Mouse (Mus musculus) gastrocnemius, adult 2 months (tissue): Measurements from ENCODE around the gene Lrba. TPM values are rescaled to one million over a fixed set of nuclear protein-coding genes. Genes with fewer than 3 reads are reported as not detected.
A peak's percentile ranks its signal among the peaks of the same experiment; 100 is the strongest.

Source experiments
- DNase-seq: peaks from one replicate; pipeline ENCODE4 v3.0.0; 2022
- H3K27ac ChIP-seq: fragments of 200-600 bp; 2 replicates; pipeline ENCODE4 v1.8.1; 2022; ENCODE audit warnings: mild to moderate bottlenecking
- H3K4me3 ChIP-seq: fragments of 200-600 bp; 2 replicates; pipeline ENCODE4 v1.8.1; 2022; ENCODE audit warnings: mild to moderate bottlenecking, moderate library complexity
- CTCF ChIP-seq: fragments of 200-600 bp; IDR thresholded peaks from 2 replicates; pipeline ENCODE4 v1.8.1; 2022; ENCODE audit warnings: antibody characterized with exemption, mild to moderate bottlenecking, moderate library complexity
- intact Hi-C: fragments of 180-260 bp; cut with DNase I; formaldehyde crosslinking; loops from one replicate; pipeline ENCODE4 v1.15.1; 2025
- total RNA-seq, 2 experiments: library from RNA; stranded (reverse); gene quantifications; 2 replicates each; pipeline ENCODE4 v1.2.3; 2021

Gene Lrba
- total RNA-seq, 2 experiments from 2014 or later: 24.1 to 28.3 TPM

DNA sequence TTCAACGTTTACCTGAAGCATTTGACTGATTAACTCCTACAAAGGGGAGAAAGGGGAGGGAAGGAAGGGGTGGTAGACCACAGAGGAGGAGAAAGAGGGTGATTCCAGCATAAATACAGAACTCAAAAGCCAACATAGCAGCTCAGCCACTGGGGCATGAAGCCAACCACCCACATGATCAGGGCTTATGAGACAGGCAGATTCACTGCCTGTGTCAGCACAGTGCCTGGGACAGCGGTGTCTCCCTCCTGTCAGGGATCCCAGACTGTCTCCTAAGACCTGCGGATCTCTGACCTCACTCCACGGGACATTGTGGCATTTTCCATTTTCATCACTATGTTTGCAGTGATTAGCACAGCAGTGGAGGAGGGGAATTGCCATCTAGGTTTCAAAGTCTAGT, 568.8 kb downstream of the Lrba start:
- Histone ChIP-seq H3K4me3 (no peak overlapping the region), H3K27ac (0 out of 2 replicates have a peak overlapping the region, but pooled peaks have one; percentile 40)
- intact Hi-C loops: loop anchor here (10.0 kb wide), 1 partner anchor 182 kb away; no protein-coding TSS in a partner anchor
- TF ChIP-seq CTCF: no peak
- DNase-seq: no peak

DNA sequence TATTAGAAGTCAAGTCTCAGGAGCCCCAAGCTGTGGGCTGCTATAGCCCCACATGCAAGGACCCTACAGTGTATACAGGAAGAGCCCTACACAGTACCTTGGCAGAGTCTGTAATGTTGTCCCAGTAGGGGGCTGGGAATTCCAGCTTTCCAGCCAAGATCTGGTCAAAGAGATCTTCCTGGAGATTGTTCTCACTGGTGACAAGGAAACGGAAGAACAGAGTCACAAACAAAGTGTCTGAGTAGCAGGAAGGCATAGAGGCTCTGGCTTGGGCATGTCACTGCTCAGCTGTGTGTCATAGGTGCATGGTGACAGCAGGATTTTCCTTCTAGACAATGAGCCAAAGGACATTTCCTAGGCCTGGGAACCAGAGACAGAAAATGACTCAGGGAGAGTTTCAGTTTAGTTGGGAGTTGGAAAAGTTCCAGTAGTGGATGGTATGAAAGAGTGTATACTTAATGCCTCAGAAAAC, 569.3 kb downstream of the Lrba start:
- TF ChIP-seq CTCF: no peak
- no peak overlapping the region for H3K4me3 ChIP-seq
- peak overlapping the region; percentile 40; the same call in 1 of the 2 replicates for H3K27ac ChIP-seq
- DNase-seq: no peak
- intact Hi-C loops: loop anchor here (10.0 kb wide), 1 partner anchor 181 kb away; no protein-coding TSS in a partner anchor

DNA sequence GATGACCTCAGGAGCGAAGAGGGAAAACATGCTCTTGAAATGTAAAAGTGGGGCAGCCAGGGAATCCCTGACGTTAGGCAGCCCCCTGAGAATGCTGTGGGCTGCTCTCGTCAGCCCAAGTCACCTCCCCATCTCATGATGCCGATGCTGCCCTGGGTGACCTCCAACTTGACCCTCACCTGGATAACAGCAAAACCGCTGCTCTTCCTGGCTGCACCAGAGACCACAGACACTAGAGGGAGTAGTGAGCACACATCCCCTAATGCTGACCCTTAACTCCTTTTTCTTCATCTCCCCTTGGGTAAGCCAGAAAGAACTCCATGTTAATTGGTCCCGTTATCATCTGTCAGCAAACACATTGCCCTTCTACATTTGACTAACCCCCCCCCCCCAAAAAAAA, 572.2 kb downstream of the Lrba start:
- DNase-seq: no peak
- TF ChIP-seq CTCF: peak; percentile 56
- Histone ChIP-seq H3K4me3 (no peak overlapping the region), H3K27ac (no peak overlapping the region)
- intact Hi-C loops: loop anchor here (10.0 kb wide), 1 partner anchor 178 kb away; no protein-coding TSS in a partner anchor

DNA sequence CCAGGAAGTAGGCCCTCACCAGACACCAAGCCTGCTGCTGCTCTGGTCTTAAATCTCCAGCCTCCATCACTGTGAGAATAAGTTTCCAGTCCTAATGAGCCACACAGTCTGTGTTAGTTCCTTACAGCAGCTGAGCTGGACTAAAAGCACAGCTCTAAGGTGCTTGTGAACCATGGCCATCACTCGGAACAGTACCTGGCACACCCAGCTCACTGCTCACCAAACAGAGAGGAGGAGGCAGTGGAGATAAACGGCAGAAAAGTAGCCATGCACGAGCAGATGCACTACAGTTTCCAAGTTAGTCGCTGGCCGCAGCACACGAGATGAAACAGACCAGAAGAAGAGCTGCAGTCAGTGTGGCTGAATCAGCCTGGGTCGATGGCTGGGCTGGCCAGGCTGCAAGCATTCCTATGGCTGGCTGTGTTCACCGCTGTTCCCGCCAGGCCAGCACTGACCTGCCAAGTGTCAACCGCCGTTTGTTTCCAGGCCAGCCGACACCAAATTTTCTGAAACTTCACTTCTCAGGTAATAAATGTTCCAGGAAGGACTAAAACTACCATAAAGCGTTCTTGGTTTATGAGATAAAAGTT, 573.5 kb downstream of the Lrba start:
- DNase-seq: no peak
- TF ChIP-seq CTCF: no peak
- intact Hi-C loops: loop anchor here (10.0 kb wide), 1 partner anchor 177 kb away; no protein-coding TSS in a partner anchor
- no peak overlapping the region for H3K4me3 ChIP-seq
- no peak overlapping the region for H3K27ac ChIP-seq

DNA sequence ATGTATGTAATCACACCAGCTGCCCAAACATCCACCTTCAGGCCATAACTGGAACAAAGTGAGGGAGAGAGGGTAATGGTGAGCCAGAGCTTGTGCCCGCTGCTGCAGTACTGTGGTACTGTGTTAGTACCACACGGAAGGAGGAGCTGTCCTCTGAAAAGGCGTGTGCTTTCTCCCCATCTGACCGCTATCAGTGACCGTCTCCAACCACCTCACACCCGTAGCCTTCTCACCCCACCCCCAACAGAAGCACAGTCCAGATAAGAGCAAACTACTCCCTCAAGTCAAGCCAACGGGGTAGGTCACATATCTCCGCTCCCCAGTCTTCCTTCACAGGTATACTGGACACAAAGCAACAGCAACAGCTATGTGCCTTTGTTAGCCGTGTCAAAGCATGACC, 574.6 kb downstream of the Lrba start:
- no peak for TF ChIP-seq CTCF
- DNase-seq: no peak
- H3K27ac ChIP-seq: no peak overlapping the region
- intact Hi-C loops: loop anchor here (10.0 kb wide), 1 partner anchor 176 kb away; no protein-coding TSS in a partner anchor
- no peak overlapping the region for H3K4me3 ChIP-seq

DNA sequence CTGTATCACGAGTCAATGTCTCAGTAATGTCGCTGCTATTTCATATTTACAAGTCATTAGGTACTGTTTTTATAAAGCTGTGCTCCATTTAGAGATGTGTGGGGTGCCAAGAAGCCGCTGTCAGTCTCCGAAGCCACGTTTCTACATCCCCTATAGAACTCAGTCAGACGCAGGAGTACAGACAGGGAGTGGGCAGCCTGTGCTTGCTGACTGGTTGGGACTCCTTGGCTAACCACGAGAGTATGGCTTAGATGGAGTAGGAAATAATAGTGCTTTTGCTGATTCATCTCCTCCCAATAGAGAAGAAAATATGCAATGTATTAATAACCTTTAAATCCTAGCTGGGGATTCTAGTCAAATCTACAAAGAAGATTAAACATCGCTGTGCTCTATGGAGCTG, 576.4 kb downstream of the Lrba start:
- H3K4me3 ChIP-seq: no peak overlapping the region
- intact Hi-C loops: no loop called here
- no peak overlapping the region for H3K27ac ChIP-seq
- TF ChIP-seq CTCF: no peak
- DNase-seq: no peak

DNA sequence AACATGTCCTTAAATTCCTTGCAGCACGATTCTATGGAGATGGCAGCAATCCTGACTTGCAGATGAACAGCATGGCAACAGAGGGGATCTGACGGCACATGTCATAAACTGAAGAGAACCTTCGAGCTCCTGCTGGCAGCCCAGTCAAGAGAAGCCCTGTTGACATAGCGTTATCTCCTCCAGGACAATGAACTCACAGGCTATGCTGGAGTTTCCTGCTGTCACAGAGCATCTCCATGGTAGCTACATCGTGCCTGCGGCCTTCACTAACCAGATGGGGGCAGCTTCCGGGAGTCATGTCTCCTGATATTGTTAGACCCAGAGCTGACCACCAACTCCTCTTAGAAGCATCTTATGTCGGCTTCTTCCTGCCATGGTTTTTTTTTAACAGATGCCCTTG, 578.3 kb downstream of the Lrba start:
- no peak for DNase-seq
- H3K4me3 ChIP-seq: no peak overlapping the region
- H3K27ac ChIP-seq: no peak overlapping the region
- intact Hi-C loops: no loop called here
- TF ChIP-seq CTCF: no peak

DNA sequence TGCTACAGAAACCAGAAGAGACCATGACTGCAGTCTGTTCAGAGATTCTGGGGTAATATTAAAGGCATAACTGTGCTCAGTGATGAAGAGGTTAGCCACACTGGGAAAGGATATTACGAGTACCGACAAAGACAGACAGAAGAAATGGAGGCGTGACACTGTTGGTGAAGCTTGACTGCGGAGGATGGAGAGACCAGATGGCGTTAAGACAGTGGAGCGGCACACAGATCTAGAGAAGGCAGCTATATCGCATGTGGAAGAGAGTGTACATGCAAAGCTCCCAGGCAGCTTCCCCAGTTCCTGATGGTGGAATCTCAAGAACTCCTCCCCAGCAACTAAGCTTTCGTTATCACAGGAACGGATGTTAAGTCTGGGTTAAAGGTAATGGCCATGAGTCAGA, 579.8 kb downstream of the Lrba start:
- no peak overlapping the region for H3K4me3 ChIP-seq
- H3K27ac ChIP-seq: no peak overlapping the region
- no peak for DNase-seq
- intact Hi-C loops: no loop called here
- no peak for TF ChIP-seq CTCF

DNA sequence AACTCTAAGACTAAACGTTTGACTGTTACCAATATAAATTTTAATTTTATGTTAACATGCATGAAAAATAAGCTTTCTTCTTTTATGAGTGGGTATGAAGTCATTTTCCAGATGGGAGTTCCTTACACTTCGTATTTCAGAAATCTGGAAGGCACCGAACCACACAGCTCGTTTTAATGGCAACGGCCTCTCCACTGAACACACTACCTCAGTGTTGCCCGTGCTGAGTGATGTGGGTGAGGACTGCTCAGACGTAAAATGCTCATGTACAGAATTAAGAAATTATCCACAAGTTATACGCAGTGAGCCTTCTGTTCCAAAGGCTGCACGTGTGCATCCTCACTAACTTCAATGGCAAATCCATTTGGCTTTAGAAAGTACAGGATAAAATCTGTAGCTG, 582.4 kb downstream of the Lrba start:
- intact Hi-C loops: no loop called here
- Histone ChIP-seq H3K4me3 (no peak overlapping the region), H3K27ac (no peak overlapping the region)
- no peak for TF ChIP-seq CTCF
- DNase-seq: no peak

DNA sequence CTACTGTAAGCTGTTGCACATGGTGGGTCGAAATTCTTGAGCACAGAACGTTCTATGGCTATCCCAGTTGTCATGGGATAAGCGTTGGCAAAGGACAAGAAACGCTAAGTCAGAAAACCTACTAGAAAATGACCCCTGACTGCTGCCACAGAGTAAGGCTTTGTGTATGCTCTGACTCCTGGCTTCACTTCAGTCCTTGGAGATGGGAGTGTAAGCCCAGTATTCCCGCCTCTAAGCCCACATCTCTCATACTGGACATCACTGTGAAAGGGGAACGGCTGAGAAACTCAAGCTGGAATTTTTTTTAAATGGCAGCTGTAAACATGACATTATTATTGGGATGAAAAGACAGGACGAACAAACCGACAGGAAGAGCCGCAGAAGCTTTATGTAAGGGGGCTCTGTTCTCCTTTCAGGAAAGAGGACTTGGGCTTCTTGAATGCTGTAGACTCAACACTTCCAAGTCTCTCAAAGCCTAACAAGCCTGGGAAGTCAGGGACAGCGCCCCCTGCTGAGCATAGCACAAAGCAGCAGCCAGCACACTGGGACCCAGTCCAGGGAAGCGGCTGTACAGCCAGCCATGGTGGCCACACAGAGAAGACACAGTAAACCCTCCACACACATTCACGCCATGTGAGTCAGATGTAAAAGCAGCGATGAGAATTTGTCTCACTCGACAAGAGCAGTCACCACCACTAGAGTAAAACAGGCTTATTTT, 583.4 kb downstream of the Lrba start:
- H3K27ac ChIP-seq: no peak overlapping the region
- peak; percentile 56 for TF ChIP-seq CTCF
- peak; percentile 47 for DNase-seq
- intact Hi-C loops: no loop called here
- H3K4me3 ChIP-seq: no peak overlapping the region

DNA sequence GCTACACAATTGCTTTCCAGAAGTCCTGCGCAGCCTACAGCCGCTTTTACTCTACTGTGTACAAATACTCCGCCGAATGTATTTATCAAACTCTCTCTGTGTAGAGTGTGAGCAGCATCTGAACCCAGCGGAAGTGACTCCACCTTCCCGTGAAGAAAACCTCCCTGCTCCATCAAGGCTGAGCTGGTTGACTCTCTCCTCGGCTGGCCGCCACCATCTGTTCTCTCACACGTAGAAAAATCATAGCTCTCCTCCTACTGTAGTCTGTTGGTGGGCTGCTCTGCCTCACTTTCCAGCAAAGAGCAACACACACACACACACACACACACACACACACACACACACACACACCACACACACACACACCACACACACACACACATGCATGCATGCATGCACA, 584.7 kb downstream of the Lrba start:
- Histone ChIP-seq H3K4me3 (no peak overlapping the region), H3K27ac (no peak overlapping the region)
- intact Hi-C loops: no loop called here
- DNase-seq: no peak
- no peak for TF ChIP-seq CTCF

DNA sequence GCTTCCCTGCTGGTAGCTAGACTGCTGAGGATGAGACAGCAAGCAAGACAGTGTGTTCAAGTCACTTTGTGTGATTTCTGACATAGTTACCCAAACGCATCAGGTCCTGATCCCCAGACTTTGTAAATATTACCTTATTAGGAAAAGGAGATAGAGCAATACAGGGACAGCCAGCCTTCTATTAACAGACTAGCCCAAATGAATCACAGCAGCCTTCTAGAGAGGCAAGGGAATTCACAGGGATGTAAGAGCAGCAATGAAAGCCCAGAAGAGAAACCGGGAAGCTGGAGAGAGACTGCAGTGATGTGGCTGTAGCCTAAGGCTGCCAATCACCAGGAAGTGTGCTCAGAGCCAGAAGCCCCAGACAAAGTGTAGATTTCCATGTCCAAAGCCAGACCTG, 585.2 kb downstream of the Lrba start:
- intact Hi-C loops: loop anchor here (10.0 kb wide), 1 partner anchor 485 kb away; no protein-coding TSS in a partner anchor
- DNase-seq: no peak
- Histone ChIP-seq H3K4me3 (no peak overlapping the region), H3K27ac (no peak overlapping the region)
- no peak for TF ChIP-seq CTCF

DNA sequence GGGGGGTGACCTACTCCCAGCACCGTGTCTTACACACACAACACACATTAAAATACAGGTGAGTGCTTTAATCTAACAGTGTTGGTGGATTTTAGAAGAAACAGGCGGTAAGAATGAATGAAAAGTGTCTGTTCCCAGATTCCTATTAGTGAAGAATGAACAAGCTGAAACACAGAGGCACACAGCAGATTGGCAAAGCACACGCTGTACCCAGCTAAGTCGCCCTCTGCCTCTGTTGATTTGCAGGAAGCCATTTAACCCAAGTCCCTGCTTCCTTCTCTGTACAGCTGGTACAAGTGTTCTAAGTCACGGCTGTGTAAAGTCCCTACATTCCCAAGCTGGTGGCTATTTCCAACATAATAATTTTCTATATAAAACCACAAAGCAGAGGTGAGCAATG, 586.4 kb downstream of the Lrba start:
- intact Hi-C loops: loop anchor here (10.0 kb wide), 1 partner anchor 486 kb away; no protein-coding TSS in a partner anchor
- H3K4me3 ChIP-seq: no peak overlapping the region
- TF ChIP-seq CTCF: no peak
- H3K27ac ChIP-seq: no peak overlapping the region
- no peak for DNase-seq
